Mouse (Mus musculus) right cerebral cortex, postnatal 4 days (tissue): Measurements from ENCODE around the gene Lrrc26.

Experiments used
- DNase-seq: peaks from one replicate; pipeline ENCODE4 v3.0.0-alpha.2; 2022

The Lrrc26 gene

GRCm38 (mm10) chr2:25266720-25267119 lies 23.0 kb upstream of the Lrrc26 start:
- DNase-seq, result no peak

GRCm38 (mm10) chr2:25267241-25267640 lies 22.5 kb upstream of the Lrrc26 start:
- no peak for DNase-seq

DNA sequence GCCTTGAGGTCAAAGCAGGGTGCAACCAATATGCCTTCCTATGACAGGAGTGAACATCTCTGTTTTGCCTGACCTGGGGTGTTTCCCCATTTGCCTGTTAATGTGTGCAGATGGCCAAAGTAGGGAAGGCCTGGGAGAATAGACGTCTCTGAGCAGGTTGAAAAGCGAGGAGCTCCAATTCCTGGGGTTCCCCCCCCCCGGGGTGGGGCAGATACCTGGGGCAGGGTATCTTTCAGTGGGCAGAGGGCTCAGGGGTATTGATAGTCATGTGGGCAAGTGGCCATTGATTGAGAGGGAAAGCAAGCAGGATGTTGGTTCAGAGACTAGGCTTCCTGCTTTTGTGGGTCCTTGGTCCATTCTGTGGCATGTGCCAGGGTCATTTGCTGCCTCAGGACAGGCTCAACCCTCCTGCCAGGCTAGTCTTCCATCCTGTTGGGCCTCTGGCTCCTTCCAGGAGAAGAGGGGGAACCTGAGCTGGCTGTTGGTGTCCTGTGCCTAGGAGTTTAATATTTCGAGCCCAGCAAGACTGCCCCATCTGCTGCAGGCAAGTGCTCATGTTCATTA lies 21.9 kb upstream of the Lrrc26 start:
- DNase-seq, result no peak

GRCm38 (mm10) chr2:25271827-25272511 lies 17.7 kb upstream of the Lrrc26 start, which contains the start of the genes Ssna1 and Anapc2:
Ssna1 (minus strand) TSS chr2:25272438.
Anapc2 (plus strand) TSS chr2:25272478.
- DNase-seq, result peak; percentile 97

DNA sequence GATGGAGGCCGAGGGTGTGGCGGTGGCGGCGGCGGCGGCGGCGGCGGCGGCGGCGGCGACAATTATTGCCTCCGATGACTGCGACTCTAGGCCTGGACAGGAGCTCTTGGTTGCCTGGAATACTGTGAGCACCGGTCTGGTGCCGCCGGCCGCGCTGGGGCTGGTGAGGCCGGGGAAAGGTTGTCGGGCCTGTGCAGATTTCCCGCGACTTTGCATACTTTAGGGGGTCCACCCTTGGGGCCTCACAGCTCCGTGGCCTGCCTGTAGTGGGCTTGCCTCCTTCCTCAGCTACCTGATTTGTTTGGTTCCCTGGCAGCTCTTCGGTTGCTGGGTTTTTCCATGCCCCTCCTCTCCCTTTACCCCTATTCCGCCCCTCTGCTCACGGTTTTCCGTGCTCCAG lies 17.2 kb upstream of the Lrrc26 start:
- DNase-seq, result no peak

DNA sequence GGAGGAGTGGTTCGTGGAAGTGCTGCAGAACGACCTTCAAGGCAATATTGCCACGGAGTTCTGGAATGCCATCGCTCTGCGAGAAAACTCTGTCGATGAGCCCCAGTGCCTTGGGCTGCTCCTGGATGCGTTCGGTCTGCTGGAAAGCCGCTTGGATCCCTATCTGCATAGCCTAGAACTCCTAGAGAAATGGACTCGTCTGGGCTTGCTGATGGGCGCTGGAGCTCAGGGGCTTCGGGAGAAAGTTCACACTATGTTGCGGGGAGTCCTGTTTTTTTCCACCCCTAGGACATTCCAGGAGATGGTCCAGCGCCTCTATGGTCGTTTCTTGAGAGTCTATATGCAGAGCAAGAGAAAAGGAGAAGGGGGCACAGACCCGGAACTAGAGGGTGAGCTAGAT lies 16.7 kb upstream of the Lrrc26 start:
- no peak for DNase-seq

GRCm38 (mm10) chr2:25278928-25279882 lies 10.5 kb upstream of the Lrrc26 start:
- peak; percentile 88 for DNase-seq

GRCm38 (mm10) chr2:25285551-25285950 lies 4.2 kb upstream of the Lrrc26 start:
- DNase-seq, result no peak

- DNase-seq, result no peak
These were observed 3.4 kb upstream of the Lrrc26 start for GRCm38 (mm10) chr2:25286314-25286713.

DNA sequence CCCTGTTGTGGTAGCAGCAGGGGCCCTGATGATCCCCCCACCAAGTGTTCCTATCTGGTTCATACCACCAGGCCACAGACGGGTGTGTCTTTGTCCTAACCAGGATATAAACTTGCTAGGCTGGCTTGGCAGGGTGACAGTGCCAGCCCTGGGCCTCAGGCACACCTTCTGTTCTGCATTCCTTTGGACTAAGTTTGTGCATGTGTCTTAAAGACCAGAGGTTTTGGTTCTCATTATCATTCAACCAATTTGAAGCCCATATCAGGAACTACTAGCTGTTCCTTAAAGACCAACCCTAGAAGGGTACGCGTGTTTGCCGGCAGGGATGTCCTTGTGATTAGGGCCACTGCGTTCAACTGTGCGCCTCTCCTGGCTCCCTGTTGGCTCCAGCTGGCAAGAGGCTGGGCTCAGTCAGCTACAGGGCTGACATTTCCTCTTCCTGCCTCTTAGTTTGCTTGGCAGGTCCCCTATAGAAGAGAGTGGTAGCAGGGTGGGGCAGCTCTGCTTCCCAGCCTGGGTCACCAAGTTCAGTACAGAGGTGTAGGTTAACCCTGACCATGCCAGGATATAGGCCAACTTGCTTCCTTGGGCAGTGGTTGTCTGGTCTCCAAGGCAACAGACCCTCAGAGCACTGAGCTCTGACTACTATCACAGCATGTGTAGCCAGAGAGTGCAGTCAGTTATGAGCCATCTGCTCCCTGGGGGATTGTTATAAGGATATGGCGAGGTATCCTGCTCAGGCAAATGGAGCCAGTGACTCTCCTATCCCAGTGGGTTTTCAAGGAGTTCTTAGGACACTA lies 2.7 kb upstream of the Lrrc26 start:
- DNase-seq, result no peak

- DNase-seq, result no peak
These were observed 1.6 kb upstream of the Lrrc26 start, which contains the start of gene Tmem210 for GRCm38 (mm10) chr2:25287927-25288649. Tmem210 (plus strand) TSS chr2:25288145.

GRCm38 (mm10) chr2:25288734-25289345 lies 875 bp upstream of the Lrrc26 start:
- DNase-seq, result no peak

- DNase-seq, result peak; percentile 67
These were observed 543 bp downstream of the Lrrc26 start for GRCm38 (mm10) chr2:25290101-25290815.

DNA sequence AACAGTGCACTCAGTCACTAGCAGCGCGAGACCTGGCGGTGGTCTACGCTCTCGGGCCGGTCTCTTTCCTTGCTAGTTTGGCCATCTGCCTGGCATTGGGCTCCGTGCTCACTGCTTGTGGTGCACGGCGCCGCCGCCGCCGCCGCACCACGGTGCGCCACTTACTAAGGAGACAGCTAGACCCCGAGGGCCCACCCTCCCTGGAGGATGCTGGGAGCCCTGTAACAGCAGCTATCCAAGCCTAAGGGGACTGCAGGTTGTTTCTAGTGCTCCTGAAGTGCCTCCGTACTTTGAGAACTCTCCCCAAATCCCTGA lies 1.1 kb downstream of the Lrrc26 start:
- DNase-seq, result peak; percentile 59

- DNase-seq, result no peak
These were observed 1.7 kb downstream of the Lrrc26 start for GRCm38 (mm10) chr2:25291184-25292053.

DNA sequence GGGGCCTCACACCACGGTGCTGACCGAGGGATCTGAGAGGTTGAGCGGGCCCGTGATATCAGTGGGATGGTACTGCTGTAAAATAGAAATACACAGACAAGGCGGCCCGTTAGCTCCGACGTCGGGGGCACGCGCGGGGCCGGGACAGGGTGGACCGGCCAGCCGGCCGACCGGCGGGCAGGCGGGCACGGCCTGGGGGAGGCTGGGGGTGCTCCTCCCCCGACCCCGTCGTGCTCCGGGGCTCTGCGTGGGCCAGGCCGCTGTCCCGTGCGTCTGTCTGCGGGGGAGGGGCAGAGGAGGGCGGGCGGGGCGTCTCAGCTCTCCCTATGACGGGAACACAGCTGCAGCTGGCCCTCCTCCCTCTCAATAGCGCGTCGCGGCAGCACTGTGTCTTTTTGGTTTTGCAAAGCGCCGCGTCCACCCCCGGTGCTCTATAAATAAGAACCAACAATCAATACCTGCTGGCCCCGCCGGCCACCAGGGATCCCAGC lies 2.4 kb downstream of the Lrrc26 start:
- no peak for DNase-seq

GRCm38 (mm10) chr2:25292856-25293255 lies 3.1 kb downstream of the Lrrc26 start:
- DNase-seq, result peak; percentile 84

GRCm38 (mm10) chr2:25293706-25294105 lies 4.0 kb downstream of the Lrrc26 start:
- no peak for DNase-seq

- no peak for DNase-seq
These were observed 7.4 kb downstream of the Lrrc26 start for GRCm38 (mm10) chr2:25297093-25297492.

DNA sequence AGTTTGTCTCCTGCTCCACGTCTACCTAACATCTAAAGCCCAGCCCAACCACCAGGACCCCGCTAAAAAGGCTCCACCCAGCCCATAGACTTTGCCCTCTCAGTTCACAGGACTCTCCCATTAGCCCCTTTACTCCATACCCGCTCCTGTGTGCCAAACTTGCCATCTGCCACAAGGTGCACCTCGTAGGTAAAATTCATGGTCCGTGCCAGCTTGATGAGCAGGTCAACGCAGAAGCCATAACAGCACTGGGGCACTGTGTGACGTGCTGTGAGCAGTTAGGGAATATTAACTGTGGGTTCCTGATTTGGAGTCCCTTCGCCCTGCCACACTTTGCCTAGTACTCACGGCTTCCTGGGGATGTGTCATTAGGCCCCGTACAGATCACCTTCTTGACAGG lies 8.3 kb downstream of the Lrrc26 start:
- no peak for DNase-seq
